Mouse (Mus musculus): ENCODE data around the gene Slc12a8. TPM values are rescaled to one million over a fixed set of nuclear protein-coding genes. Genes with fewer than 3 reads are reported as not detected.

Gene Slc12a8
- total RNA-seq, 1 experiment = 3.7 TPM

DNA sequence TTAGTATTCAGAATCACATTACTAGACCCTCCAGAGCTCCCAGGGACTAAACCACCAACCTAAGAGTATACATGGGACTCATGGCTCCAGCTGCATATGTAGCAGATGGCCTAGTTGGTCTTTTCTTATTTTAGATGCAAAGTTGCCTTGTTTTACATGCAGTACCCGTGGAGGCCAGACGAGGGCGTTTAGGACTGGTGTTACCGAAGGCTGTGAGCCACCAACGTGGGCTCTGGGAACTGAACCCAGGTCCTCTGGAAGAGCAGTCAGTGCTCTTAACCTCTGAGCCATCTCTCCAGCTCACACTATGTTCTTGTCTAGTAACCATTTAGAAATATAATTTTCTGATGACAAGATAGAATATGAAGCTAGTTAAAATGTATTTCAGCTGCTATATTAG, 83.1 kb downstream of the Slc12a8 start:
- Histone ChIP-seq H3K4me1 (ENCODE audit: control insufficient read depth in 2 of 2, insufficient read depth in 2 of 2, low read length in 2 of 2, poor library complexity in 1 of 2) (no peaks in the 10 kb centered on the region), H3K9me3 (ENCODE audit: control insufficient read depth, insufficient read depth, low read depth, low read length) (no peaks in the 10 kb centered on the region), H3K27ac (ENCODE audit: insufficient read depth, low read depth, low read length, poor library complexity, severe bottlenecking) (no peak overlapping the region), H3K36me3 (ENCODE audit: control insufficient read depth, insufficient read depth, low read length, poor library complexity, severe bottlenecking) (no peaks in the 10 kb centered on the region), H3K4me3 (ENCODE audit: insufficient read depth in 1 of 2, low read depth in 1 of 2, low read length in 2 of 2, poor library complexity in 1 of 2, severe bottlenecking in 1 of 2) (no peak overlapping the region), H3K9ac (ENCODE audit: insufficient read depth, low read depth, low read length, poor library complexity, severe bottlenecking) (no peak overlapping the region)
- DNase-seq (ENCODE audit: low read depth, low spot score) = peak; percentile 75
- no peak for TF ChIP-seq HCFC1 (IDR thresholded peaks at IDR 0.05; ENCODE audit: borderline replicate concordance, insufficient read depth, low read length)
- TF ChIP-seq ZC3H11A (IDR thresholded peaks at IDR 0.05; ENCODE audit: borderline replicate concordance, low read depth, low read length) = peak; percentile 51; the same call in 1 of the 2 replicates
- TF ChIP-seq MAFK (IDR thresholded peaks at IDR 0.05; ENCODE audit: insufficient read depth, low read depth, low read length) = no peak
- in situ Hi-C loops (cut with MboI; ENCODE audit: low sequenced_read_pairs in 2 of 2, unreplicated experiment in 2 of 2) = no loop called here

DNA sequence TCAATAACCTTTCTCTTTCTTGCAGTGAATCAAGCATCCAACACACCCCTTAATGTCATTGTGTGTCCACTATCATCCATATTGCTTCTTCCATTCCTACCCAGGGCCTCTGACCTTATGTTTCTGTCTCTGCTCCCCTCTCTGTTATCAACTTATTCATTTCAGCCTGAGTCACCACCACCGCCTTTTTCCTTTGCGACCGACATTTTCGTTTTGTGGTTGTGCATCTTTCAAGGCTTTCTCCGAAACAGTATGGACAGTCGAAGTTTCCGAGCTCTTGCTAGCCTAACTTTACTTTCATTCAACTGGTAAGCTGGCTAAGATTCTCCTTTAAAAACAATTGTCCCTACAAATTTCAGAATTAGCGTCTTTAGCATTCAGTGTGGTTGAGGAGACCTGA, 84.2 kb downstream of the Slc12a8 start:
- H3K4me1 ChIP-seq (ENCODE audit: control insufficient read depth in 2 of 2, insufficient read depth in 2 of 2, low read length in 2 of 2, poor library complexity in 1 of 2) = no peaks in the 10 kb centered on the region
- no peak overlapping the region for H3K9ac ChIP-seq (ENCODE audit: insufficient read depth, low read depth, low read length, poor library complexity, severe bottlenecking)
- no peak overlapping the region for H3K27ac ChIP-seq (ENCODE audit: insufficient read depth, low read depth, low read length, poor library complexity, severe bottlenecking)
- TF ChIP-seq ZNF384 (IDR thresholded peaks at IDR 0.05; ENCODE audit: low read depth, low read length) = no peak
- no peak for TF ChIP-seq MAFK (IDR thresholded peaks at IDR 0.05; ENCODE audit: insufficient read depth, low read depth, low read length)
- no peak for TF ChIP-seq ZC3H11A (IDR thresholded peaks at IDR 0.05; ENCODE audit: borderline replicate concordance, low read depth, low read length)
- in situ Hi-C loops (cut with MboI; ENCODE audit: low sequenced_read_pairs in 2 of 2, unreplicated experiment in 2 of 2) = no loop called here
- no peak overlapping the region for H3K4me3 ChIP-seq (ENCODE audit: insufficient read depth in 1 of 2, low read depth in 1 of 2, low read length in 2 of 2, poor library complexity in 1 of 2, severe bottlenecking in 1 of 2)
- no peaks in the 10 kb centered on the region for H3K9me3 ChIP-seq (ENCODE audit: control insufficient read depth, insufficient read depth, low read depth, low read length)
- DNase-seq (ENCODE audit: low read depth, low spot score) = no peak
- no peaks in the 10 kb centered on the region for H3K36me3 ChIP-seq (ENCODE audit: control insufficient read depth, insufficient read depth, low read length, poor library complexity, severe bottlenecking)

DNA sequence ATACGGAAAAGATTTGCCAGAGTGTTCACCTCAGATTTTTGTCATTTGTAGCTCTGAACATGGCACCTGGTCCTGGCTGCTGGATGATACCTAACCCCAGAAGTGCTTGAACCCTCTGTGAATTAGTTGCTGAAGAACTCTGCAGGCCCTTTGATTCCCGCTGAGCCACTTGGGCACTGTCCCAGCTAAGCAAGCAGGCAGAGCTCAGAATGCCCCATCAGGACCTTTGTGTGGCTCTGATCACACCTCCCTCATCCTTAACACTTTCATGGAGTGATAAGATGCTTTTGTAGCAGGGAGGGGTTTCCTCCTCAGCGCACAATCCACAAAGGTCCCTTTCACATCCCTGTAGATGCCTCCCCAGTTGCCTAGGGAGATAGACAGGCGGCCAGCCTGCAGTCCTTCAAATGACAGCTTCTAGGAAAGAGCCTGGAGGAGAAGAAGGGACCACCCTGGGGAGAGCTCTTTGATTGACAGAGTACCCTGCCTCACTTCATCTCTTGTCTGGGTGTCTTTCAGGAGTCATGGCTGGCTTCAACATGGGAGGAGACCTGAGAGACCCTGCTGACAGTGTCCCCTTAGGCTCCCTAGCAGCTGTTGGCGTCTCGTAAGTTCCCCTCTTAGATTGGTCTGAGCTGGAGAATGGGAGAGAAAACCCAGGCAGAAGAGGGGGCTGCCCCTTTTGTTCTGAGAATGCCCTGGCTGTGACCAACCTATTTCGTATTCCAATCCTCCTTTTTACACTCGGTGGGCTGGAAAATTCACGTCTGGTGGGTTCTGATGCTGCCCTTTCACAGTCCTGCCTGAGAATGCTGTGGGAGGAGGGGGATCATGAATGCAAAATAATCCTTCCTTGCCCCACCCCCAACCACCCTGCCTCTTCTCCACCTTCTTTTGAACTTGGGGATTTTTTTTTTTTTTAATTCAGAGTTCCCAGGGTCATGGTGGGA, 88.8 kb downstream of the Slc12a8 start:
- no peaks in the 10 kb centered on the region for H3K4me1 ChIP-seq (ENCODE audit: control insufficient read depth in 2 of 2, insufficient read depth in 2 of 2, low read length in 2 of 2, poor library complexity in 1 of 2)
- in situ Hi-C loops (cut with MboI; ENCODE audit: low sequenced_read_pairs in 2 of 2, unreplicated experiment in 2 of 2) = no loop called here
- H3K4me3 ChIP-seq (ENCODE audit: insufficient read depth in 1 of 2, low read depth in 1 of 2, low read length in 2 of 2, poor library complexity in 1 of 2, severe bottlenecking in 1 of 2) = no peak overlapping the region
- TF ChIP-seq CHD2 (IDR thresholded peaks at IDR 0.05; ENCODE audit: low read depth, low read length) (no peak), ZC3H11A (IDR thresholded peaks at IDR 0.05; ENCODE audit: borderline replicate concordance, low read depth, low read length) (no peak), ZNF384 (IDR thresholded peaks at IDR 0.05; ENCODE audit: low read depth, low read length) (no peak), HCFC1 (IDR thresholded peaks at IDR 0.05; ENCODE audit: borderline replicate concordance, insufficient read depth, low read length) (no peak), MAFK (IDR thresholded peaks at IDR 0.05; ENCODE audit: insufficient read depth, low read depth, low read length) (no peak)
- no peak overlapping the region for H3K9ac ChIP-seq (ENCODE audit: insufficient read depth, low read depth, low read length, poor library complexity, severe bottlenecking)
- no peak overlapping the region for H3K27ac ChIP-seq (ENCODE audit: insufficient read depth, low read depth, low read length, poor library complexity, severe bottlenecking)
- H3K36me3 ChIP-seq (ENCODE audit: control insufficient read depth, insufficient read depth, low read length, poor library complexity, severe bottlenecking) = no peaks in the 10 kb centered on the region
- H3K9me3 ChIP-seq (ENCODE audit: control insufficient read depth, insufficient read depth, low read depth, low read length) = no peaks in the 10 kb centered on the region
- DNase-seq (ENCODE audit: low read depth, low spot score) = no peak

DNA sequence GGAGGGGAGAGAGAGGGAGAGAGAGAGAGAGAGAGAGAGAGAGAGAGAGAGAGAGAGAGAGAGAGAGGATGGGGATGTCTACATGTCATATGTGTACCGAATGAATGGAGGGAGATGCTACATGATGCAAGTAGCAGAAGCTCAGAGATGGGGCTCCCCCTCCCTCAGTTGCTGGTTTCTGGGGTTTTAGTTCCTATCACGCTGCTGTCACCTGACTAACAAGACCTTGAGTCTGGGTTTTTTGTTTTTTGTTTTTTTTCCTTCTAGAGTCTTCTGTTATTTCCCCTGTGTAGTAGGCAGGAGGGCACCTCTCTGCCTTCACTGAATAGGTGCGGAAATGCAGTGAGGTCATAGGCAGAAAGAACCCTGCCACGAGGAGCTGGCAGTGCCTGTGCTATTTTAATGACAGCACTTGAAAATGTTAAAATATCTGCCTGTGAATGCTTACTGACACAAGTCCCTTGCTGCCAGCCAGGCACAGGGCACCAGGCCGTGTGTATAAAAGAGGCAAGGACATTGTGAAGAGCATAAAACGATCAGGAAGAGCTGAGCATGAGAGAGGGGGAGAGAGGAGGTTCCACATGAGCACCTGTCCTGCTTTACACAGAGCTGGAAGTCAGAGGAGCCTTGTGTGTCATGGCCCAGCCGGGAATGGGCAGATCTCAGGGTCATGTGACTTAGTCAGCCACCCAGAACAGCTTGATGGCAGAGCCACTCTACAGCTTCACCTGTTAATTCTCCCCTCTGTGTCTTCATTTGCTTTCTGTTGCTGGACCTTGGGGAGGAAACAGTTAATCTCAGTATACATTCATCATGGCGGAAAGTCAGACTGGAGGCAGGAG, 89.8 kb downstream of the Slc12a8 start:
- Histone ChIP-seq H3K9ac (ENCODE audit: insufficient read depth, low read depth, low read length, poor library complexity, severe bottlenecking) (no peak overlapping the region), H3K27ac (ENCODE audit: insufficient read depth, low read depth, low read length, poor library complexity, severe bottlenecking) (no peak overlapping the region), H3K36me3 (ENCODE audit: control insufficient read depth, insufficient read depth, low read length, poor library complexity, severe bottlenecking) (no peaks in the 10 kb centered on the region), H3K4me1 (ENCODE audit: control insufficient read depth in 2 of 2, insufficient read depth in 2 of 2, low read length in 2 of 2, poor library complexity in 1 of 2) (no peaks in the 10 kb centered on the region), H3K9me3 (ENCODE audit: control insufficient read depth, insufficient read depth, low read depth, low read length) (no peaks in the 10 kb centered on the region), H3K4me3 (ENCODE audit: insufficient read depth in 1 of 2, low read depth in 1 of 2, low read length in 2 of 2, poor library complexity in 1 of 2, severe bottlenecking in 1 of 2) (no peak overlapping the region)
- TF ChIP-seq MAFK (IDR thresholded peaks at IDR 0.05; ENCODE audit: insufficient read depth, low read depth, low read length) (no peak), ZC3H11A (IDR thresholded peaks at IDR 0.05; ENCODE audit: borderline replicate concordance, low read depth, low read length) (no peak), CHD2 (IDR thresholded peaks at IDR 0.05; ENCODE audit: low read depth, low read length) (no peak), HCFC1 (IDR thresholded peaks at IDR 0.05; ENCODE audit: borderline replicate concordance, insufficient read depth, low read length) (no peak), ZNF384 (IDR thresholded peaks at IDR 0.05; ENCODE audit: low read depth, low read length) (no peak)
- in situ Hi-C loops (cut with MboI; ENCODE audit: low sequenced_read_pairs in 2 of 2, unreplicated experiment in 2 of 2) = no loop called here
- DNase-seq (ENCODE audit: low read depth, low spot score) = no peak

Data from ES-E14 (cell line).